Mouse (Mus musculus) retina, adult 2 months (tissue): ENCODE data around the gene Ubl7.
"Not testable (repeated sequence)": the region's sequence is repeated elsewhere in the genome, so short reads cannot be mapped to it uniquely, and the experiment has no call there.

Experiments used
- DNase-seq: peaks from one replicate; pipeline ENCODE4 v3.0.0-alpha.2; 2012; ENCODE audit warnings: low read depth, low spot score

Gene Ubl7

GRCm38 (mm10) chr9:57910254-57911160 lies at the start of gene Ubl7:
TSS of gene Ubl7 (plus strand) at chr9:57910979.
- DNase-seq = peak; percentile 75

GRCm38 (mm10) chr9:57861951-57862471 lies 48.8 kb upstream of the Ubl7 start:
- peak; percentile 28 for DNase-seq

DNA sequence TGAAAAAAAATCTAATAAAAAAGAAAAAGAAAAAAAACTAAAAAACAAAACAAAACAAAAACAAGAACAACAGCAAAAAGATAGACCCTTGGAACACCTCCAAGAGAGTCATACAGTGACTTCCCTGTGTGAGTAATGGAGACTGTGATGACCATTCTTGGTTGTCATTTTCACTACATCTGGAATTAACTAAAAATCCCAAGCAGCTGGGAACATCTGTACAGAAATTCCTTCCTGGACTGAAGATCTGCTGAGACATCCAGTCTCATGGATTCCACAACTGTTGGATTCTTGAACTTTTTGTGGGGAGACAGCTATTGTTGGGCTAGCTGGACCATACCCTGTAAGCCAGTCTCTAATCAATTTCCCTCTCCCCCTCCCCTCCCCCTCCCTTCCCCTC lies 46.4 kb upstream of the Ubl7 start:
- DNase-seq = no peak

GRCm38 (mm10) chr9:57866530-57866929 lies 44.2 kb upstream of the Ubl7 start:
- DNase-seq = no peak

DNA sequence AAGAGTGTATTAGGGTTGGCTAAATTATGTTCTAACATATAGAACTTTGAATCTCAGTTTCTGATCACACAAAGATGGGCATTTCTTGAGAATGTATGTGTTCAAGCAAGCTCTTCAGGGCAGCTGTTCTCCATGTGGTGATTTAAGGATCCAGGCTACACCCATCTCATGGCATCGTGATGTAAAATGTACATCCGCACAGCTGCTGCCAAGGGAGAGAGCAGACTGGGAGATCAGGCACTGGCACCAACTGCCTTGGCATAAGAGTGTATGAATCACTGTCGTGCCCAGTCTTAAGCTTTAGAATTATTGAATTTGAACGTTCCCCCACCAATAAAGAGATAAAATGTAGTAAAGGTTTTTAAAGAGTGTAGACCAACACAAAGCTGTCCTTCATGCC lies 43.5 kb upstream of the Ubl7 start:
- no peak for DNase-seq

DNA sequence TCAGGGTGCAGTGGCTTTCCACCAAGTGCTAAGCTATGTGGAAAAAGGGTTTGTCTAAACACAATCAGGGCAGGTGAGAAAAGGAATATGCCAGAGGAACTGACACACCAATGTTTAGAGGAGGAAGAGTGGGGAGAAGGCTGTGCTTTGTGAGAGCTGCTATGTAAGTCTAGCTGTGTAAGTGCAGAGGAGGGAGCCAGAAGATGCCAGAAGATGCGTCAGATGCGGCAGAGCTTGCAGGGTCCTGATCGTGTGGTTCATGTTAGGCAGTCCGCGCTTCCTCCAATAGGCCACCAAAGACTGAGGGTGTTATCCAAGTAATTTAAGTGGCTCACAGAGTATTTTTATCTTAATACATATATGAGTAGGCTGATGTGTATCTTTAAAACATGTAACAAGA lies 42.9 kb upstream of the Ubl7 start:
- DNase-seq = no peak

DNA sequence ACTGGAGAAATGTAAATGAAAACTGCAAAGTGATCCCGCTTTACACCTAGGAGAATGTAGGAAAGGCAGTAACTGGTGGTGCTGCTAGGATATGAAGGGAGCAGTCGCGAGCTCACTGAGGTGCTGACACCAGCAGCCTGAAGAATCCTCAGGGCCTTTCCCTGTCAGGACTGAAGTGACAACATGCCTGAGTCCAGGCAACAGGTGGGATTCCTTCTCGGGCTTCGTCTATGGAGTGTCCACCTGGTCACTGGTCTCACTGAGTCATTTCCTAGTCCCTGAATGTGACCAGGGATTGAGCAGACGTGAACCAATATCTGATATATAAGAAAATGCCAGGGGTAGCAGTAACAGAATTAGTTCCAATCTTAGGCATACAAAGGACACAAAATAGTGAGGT lies 42.0 kb upstream of the Ubl7 start:
- DNase-seq = no peak

DNA sequence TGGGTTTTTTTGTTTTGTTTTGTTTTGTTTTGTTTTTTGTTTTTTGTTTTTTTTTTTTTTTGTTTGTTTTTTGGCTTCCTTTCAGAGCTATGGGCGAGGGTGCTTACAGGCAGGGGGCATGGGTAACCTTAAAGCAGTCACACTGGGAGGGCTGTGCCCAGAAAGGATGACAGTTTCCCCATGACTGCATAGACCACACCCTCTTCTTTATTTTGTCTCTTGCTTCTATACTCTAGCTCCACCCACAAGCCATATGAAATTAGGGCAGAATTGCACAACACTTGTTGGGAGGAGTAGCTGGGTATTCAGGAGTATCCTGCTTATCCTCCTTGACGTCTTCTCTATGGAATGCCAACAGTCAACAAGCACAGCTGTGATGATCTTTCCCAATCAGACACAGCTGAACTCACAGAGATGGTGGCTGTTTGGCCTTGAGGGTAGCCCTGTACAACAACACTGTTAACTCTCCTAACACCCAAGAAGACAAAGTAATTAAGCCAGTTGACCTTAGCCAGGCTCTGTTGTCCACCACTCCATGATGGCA lies 40.4 kb upstream of the Ubl7 start:
- no peak for DNase-seq

DNA sequence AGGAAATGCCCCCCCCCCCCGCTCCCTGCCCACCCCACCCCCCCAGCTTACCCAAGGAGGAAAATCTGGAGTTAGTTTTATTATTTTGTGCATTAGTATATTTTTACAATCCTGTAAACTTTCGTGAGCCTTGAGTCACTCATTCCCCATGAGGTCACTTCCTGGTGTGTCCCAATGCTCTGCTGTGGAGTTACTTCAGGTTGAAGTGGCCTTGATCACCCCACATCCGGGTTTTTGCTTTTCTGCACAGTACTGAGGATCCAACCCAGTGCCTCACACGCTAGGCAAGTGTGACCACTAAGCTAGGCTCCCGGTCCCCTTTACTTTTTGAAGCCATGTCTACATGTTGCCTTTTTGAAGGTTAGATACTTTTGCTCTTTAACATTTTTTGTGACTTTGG lies 36.6 kb upstream of the Ubl7 start:
- no peak for DNase-seq

DNA sequence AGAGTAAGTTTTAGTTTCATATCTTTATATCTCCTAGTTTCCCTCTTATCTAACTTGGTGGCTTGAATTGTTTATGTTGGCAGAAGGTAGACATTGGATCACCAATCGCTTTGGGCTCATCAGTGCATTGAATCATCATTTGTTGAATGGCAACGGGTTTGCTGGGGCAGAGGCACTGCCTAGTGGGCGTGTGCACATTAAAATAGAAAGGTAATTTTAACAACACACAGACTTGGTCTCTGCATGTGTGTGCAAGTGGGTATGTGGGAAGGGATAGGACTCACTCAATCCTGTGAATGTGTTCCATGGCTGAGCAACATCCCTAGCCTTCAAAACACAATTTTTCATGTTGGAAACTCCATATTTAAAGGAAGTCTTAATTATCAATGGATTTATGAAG lies 35.8 kb upstream of the Ubl7 start:
- DNase-seq = no peak

DNA sequence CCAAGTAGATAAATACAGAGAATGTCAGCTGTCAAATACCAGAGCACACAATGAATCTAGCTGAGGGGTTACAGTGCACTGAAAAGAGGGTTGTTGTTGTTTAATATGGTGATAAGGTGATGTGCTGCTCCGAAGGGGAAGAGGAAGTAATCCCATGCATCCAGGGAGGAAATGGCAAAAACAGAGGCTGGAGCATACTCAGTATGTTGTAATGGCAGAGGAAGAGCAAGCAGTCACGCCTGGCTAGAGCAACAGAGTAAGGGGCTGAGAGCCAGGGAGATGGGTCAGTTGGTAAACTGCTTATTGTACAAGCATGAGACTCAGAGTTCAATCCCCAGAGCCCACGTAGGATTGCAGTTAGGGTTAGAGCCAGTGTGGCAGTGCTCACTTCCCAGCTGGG lies 31.6 kb upstream of the Ubl7 start:
- no peak for DNase-seq

DNA sequence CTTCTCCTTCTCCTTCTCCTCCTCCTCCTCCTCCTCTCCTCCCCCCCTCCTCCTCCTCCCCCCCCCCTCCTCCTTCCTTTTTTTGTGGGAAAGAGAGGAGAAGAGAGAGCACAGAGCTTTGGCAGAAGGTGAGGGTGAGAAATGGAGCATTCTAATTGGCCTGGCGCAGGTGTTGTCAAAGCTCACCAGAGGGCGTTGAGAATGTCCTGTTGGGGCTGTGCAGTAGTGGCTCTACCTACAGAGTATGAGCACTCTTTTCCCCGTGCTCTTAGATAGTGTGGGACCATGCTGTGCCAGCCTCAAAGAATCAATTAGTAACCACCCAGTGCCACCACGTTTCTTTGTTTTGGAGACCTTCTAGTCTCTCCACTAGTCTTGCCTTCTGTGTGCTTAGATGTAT lies 30.5 kb upstream of the Ubl7 start:
- no peak for DNase-seq

DNA sequence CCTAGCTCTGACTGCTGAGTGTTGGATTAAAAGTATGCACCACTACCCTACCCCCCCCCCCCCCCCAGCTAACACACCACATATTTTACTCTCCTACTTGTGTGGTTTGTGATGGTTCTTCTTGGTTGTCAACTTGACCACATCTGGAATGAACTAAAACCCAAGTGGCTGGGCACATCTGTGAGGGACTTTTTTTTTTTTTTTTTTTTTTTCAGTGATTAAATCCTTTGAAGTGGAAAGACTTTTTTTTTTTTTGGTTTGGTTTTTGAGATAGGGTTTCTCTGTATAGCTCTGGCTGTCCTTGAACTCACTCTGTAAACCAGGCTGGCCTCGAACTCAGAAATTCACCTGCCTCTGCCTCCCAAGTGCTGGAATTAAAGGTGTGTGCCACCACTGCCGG lies 29.0 kb upstream of the Ubl7 start:
- DNase-seq = not testable (repeated sequence)

DNA sequence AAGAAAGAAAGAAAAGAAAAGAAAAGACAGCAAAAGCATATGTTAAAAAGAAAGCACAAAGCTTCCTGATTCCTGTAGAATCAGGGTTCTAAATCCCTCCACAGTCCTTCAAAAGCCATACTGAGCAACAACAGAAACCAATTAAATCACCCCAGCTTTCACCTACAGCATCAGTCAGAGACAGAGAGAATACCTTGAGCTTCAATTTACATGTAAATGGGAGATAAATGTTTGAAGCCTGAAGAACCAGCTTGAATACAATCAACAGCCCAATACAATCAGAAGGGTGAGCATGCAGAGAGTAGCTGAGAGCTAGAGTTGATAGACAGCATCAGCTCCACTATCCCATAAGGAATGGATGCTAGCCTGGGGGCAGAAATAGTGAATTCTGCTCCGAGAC lies 27.4 kb upstream of the Ubl7 start:
- DNase-seq = no peak

- no peak for DNase-seq
Measured at GRCm38 (mm10) chr9:57888119-57888518, 22.7 kb upstream of the Ubl7 start.

- DNase-seq = no peak
Measured at GRCm38 (mm10) chr9:57900478-57900877, 10.3 kb upstream of the Ubl7 start.

GRCm38 (mm10) chr9:57901197-57901596 lies 9.6 kb upstream of the Ubl7 start:
- no peak for DNase-seq

GRCm38 (mm10) chr9:57901601-57902000 lies 9.2 kb upstream of the Ubl7 start:
- DNase-seq = no peak

- DNase-seq = no peak
Measured at GRCm38 (mm10) chr9:57902132-57902531, 8.6 kb upstream of the Ubl7 start.

DNA sequence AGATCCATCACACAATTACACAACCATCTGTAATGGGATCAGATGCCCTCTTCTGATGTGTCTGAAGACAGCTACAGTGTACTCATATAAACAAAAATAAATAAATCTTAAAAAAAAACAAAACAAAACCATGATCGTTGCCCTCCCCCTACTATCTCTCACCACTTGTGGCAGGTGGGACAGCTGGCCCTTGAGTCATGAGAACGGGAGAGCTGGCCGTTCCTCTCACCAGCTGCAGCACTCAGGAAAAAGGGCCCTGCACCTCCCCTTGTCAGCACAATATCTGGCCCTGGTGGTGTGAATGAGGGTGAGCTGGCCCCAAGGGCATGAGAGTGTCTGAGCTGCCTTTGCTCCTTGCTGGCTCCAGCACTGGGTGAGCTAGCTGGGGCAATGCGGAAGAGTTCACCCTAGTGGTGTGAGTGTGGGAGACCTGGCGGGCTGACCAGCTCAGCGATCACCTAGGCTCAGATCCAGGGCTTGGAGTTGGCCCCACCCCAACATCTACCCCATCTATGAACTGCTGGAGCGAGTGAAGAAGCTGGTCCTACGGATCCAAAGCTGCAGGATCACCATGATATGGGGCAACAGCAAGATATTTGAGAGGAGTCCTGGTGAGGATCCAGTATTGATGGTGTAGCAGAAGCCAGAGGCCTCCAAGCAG lies 7.1 kb upstream of the Ubl7 start:
- DNase-seq = no peak

DNA sequence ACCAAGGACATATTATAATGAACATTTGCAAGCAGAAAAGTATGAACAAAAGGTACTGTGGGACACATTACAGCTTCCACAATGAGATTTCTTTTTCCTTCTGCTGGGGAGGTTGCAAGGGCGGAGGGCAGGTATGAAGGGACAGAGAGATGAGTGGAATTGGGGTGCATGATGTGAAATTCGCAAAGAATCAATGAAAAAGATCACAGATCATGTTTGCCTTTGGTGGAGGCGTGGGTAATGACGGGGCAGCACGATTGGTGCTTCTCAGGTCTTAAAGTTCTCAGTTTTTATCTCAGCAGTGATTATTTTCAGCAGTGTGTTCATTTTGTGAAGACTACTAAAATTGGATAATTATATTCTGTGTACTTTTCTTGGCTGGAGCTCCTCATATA lies 6.5 kb upstream of the Ubl7 start:
- no peak for DNase-seq

GRCm38 (mm10) chr9:57907206-57907605 lies 3.6 kb upstream of the Ubl7 start:
- no peak for DNase-seq

- no peak for DNase-seq
Measured at GRCm38 (mm10) chr9:57912571-57912970, 1.8 kb downstream of the Ubl7 start.
